8 mouse cellular contexts compared by ENCODE assay signal in genomic region chr3:100969176-100969917, GRCm38 (mm10). TPM values are rescaled to one million over a fixed set of nuclear protein-coding genes. Genes with fewer than 3 reads are reported as not detected.
A peak's percentile ranks its signal among the peaks of the same experiment; 100 is the strongest.
DNase-seq lines count a peak whose midpoint lies in the region; ATAC-seq and TF ChIP-seq lines count a peak whose summit lies in the region.

TSS of gene Ttf2 (minus strand) at chr3:100969663.

- H3K36me3 ChIP-seq in ES-E14 (ENCODE audit: control insufficient read depth, insufficient read depth, low read length, poor library complexity, severe bottlenecking), result peaks cover 4% of the 10 kb centered on the region; the same call in 1 of the 2 replicates
- no peaks in the 10 kb centered on the region for H3K36me3 ChIP-seq in forebrain, embryonic 15.5 days

- no peaks in the 10 kb centered on the region for H3K9me3 ChIP-seq in ES-E14 (ENCODE audit: control insufficient read depth, insufficient read depth, low read depth, low read length)
- no peaks in the 10 kb centered on the region for H3K9me3 ChIP-seq in forebrain, embryonic 15.5 days

- in situ Hi-C loops in ES-E14 (cut with MboI; ENCODE audit: low sequenced_read_pairs in 2 of 2, unreplicated experiment in 2 of 2), result loop anchor here (25.0 kb wide), 3 partner anchors 493 to 843 kb away; no protein-coding TSS in a partner anchor

- under 1% methylated on average over 40 of the region's 40 CpGs for WGBS in forebrain, embryonic 15.5 days
- under 1% methylated on average over 40 of the region's 40 CpGs for WGBS in lung, adult 2 months

- intact Hi-C loops in heart, postnatal 25 days (cut with DNase I), result loop anchor here (10.0 kb wide), 1 partner anchor 845 kb away; no protein-coding TSS in a partner anchor

- peak; percentile 45; the same call in 1 of the 2 replicates for TF ChIP-seq POLR2A in lung, adult 2 months (IDR thresholded peaks at IDR 0.05; ENCODE audit: borderline replicate concordance, extremely low read depth, low read depth, low read length)

- peak within 1 kb of the TSS; percentile 86 for H3K4me2 ChIP-seq in forebrain, embryonic 15.5 days (replicated peaks)

- H3K27ac ChIP-seq in ES-E14 (ENCODE audit: insufficient read depth, low read depth, low read length, poor library complexity, severe bottlenecking), result no peak within 1 kb of the TSS; the same call in 1 of the 2 replicates
- H3K27ac ChIP-seq in forebrain, embryonic 15.5 days (replicated peaks), result no peak within 1 kb of the TSS

- no peaks in the 10 kb centered on the region for H3K27me3 ChIP-seq in forebrain, embryonic 15.5 days

- TF ChIP-seq CTCF in lung, adult 2 months (IDR thresholded peaks at IDR 0.05; ENCODE audit: insufficient read depth, low read length), result no peak

- peak within 1 kb of the TSS; percentile 91 for H3K9ac ChIP-seq in ES-E14 (ENCODE audit: insufficient read depth, low read depth, low read length, poor library complexity, severe bottlenecking)
- H3K9ac ChIP-seq in forebrain, embryonic 15.5 days (replicated peaks), result peak within 1 kb of the TSS; percentile 63

- DNase-seq in ES-E14 (ENCODE audit: low read depth, low spot score), result peak; percentile 90
- peak; percentile 84 for DNase-seq in cerebellum, adult 11-12 months
- peak; percentile 87 for DNase-seq in heart, postnatal 25 days (ENCODE audit: low spot score)
- peak; percentile 79 to 90 for DNase-seq in layer of hippocampus, adult 18-20 months (ENCODE audit: low spot score in 2 of 2)
- DNase-seq in lung, adult 2 months, result peak; percentile 96
- DNase-seq in thymus, adult 18-20 months, result peak; percentile 79 to 88

- H3K4me3 ChIP-seq in ES-E14 (ENCODE audit: insufficient read depth in 1 of 2, low read depth in 1 of 2, low read length in 2 of 2, poor library complexity in 1 of 2, severe bottlenecking in 1 of 2), result peak within 1 kb of the TSS; percentile 84 to 88
- peak within 1 kb of the TSS; percentile 72 for H3K4me3 ChIP-seq in forebrain, embryonic 15.5 days
- peak within 1 kb of the TSS; percentile 85 for H3K4me3 ChIP-seq in lung, adult 2 months (replicated peaks; ENCODE audit: extremely low read depth, low read depth, low read length)

- H3K4me1 ChIP-seq in ES-E14 (ENCODE audit: control insufficient read depth in 2 of 2, insufficient read depth in 2 of 2, low read length in 2 of 2, poor library complexity in 1 of 2), result no peaks in the 10 kb centered on the region
- peaks cover 11% of the 10 kb centered on the region for H3K4me1 ChIP-seq in forebrain, embryonic 15.5 days
- peaks cover 2% of the 10 kb centered on the region; the same call in 1 of the 2 replicates for H3K4me1 ChIP-seq in lung, adult 2 months (ENCODE audit: control insufficient read depth, insufficient read depth, low read length)

- peak; percentile 98 for ATAC-seq in forebrain, embryonic 15.5 days (replicated peaks)
- ATAC-seq in neutrophil, adult 5-6 weeks (ENCODE audit: extremely low read depth, insufficient number of reproducible peaks, low FRiP score, poor library complexity, severe bottlenecking), result peak; percentile 98

TF ChIP-seq in ES-E14, 5 proteins besides CTCF, POLR2A, EP300 and RAD21:
- TF ChIP-seq CHD2 (IDR thresholded peaks at IDR 0.05; ENCODE audit: low read depth, low read length), result peak; percentile 61
- no peak for TF ChIP-seq MAFK (IDR thresholded peaks at IDR 0.05; ENCODE audit: insufficient read depth, low read depth, low read length)

RNA-seq across cellular contexts. Expression of gene Ttf2, which starts in this region (rescaled TPM):
- total RNA-seq in ES-E14 (2012; rRNA removed), result 39.0 and 50.5 TPM in 2 replicates
- 6.7 and 8.0 TPM in 2 replicates for polyA plus RNA-seq in forebrain, embryonic 15.5 days (2015; fragmentation: Nextera tagmentation; extraction: Ambion mirVana)
- 1 to 10 TPM; 2.1 to 2.5 TPM for total RNA-seq in heart, postnatal 25 days (2021)
- 1 to 10 TPM; 1.1 TPM for total RNA-seq in layer of hippocampus, adult 18-20 months (2021)
- 2.3 and 3.0 TPM in 2 replicates for polyA plus RNA-seq in lung, adult 2 months (2012; rRNA removed)
- total RNA-seq in neutrophil, adult 5-6 weeks (2017), result 10.8 and 11.9 TPM in 2 replicates
